In the genomic region with DNA sequence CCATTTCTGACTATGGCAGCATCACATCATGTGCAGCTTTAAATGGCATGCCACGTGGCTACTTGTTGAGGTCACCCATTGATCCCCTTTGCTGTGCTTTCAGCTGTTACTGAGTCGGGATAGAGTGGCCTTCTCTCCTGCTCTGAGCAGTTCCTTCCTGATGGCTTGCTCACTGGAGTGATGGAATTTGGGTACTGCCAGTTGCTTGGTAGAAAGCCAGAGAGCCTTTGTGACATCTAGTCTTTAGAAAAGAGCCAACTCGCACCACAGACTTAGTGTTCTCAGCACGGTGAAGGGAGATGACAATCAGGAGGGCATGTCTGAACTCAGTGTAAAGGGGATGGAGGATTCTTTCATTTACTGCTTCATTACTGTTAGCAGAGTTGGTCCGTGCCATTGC, we compare ENCODE assay signal across 12 mouse cellular contexts.
A peak's percentile ranks its signal among the peaks of the same experiment; 100 is the strongest.
DNase-seq lines count a peak whose midpoint lies in the region; ATAC-seq and TF ChIP-seq lines count a peak whose summit lies in the region.
"Had no signal": no experiment of that assay in that cellular context is flagged by ENCODE, and none has a peak within 500 bp of the region (broad histone marks: within the 10 kb centered on the region; RNA-seq: fewer than 3 reads in every experiment).

No protein-coding gene starts in this region.

- H3K9ac ChIP-seq in forebrain, embryonic 14.5 days (ENCODE audit: low read length) = no peak overlapping the region
- no peak overlapping the region for H3K9ac ChIP-seq in forebrain, embryonic 11.5 days (ENCODE audit: low read length)
- H3K9ac ChIP-seq in hindbrain, postnatal 0 days (replicated peaks; ENCODE audit: low read length) = no peak overlapping the region
- H3K9ac ChIP-seq: embryonic facial prominence, embryonic 13.5 days; forebrain, embryonic 13.5 days; intestine, embryonic 15.5 days had no signal

- no peaks in the 10 kb centered on the region for H3K36me3 ChIP-seq in forebrain, embryonic 14.5 days (ENCODE audit: control insufficient read depth, insufficient read depth, low read length)
- H3K36me3 ChIP-seq in forebrain, embryonic 11.5 days (ENCODE audit: control insufficient read depth, insufficient read depth, low read length) = no peaks in the 10 kb centered on the region
- H3K36me3 ChIP-seq in hindbrain, postnatal 0 days (ENCODE audit: insufficient read depth, low read length) = no peaks in the 10 kb centered on the region
- H3K36me3 ChIP-seq in hindbrain, embryonic 10.5 days = no peaks in the 10 kb centered on the region
- no peaks in the 10 kb centered on the region for H3K36me3 ChIP-seq in myocyte (ENCODE audit: control insufficient read depth, insufficient read depth)
- H3K36me3 ChIP-seq: embryonic facial prominence, embryonic 13.5 days; heart, embryonic 10.5 days; intestine, embryonic 15.5 days had no signal

- no peaks in the 10 kb centered on the region for H3K9me3 ChIP-seq in forebrain, embryonic 14.5 days (replicated peaks; ENCODE audit: control insufficient read depth, low read length)
- no peaks in the 10 kb centered on the region for H3K9me3 ChIP-seq in forebrain, embryonic 11.5 days (ENCODE audit: control insufficient read depth, low read length)
- no peaks in the 10 kb centered on the region for H3K9me3 ChIP-seq in hindbrain, postnatal 0 days (ENCODE audit: low read length)
- H3K9me3 ChIP-seq in hindbrain, embryonic 10.5 days = no peaks in the 10 kb centered on the region
- H3K9me3 ChIP-seq: embryonic facial prominence, embryonic 13.5 days; forebrain, embryonic 13.5 days; heart, embryonic 10.5 days; intestine, embryonic 15.5 days had no signal

- 25% methylated on average over 5 of the region's 5 CpGs for WGBS in forebrain, embryonic 14.5 days
- WGBS in forebrain, embryonic 11.5 days = 66% methylated on average over 5 of the region's 5 CpGs
- 41% methylated on average over 5 of the region's 5 CpGs for WGBS in hindbrain, postnatal 0 days
- 72% methylated on average over 5 of the region's 5 CpGs for WGBS in hindbrain, embryonic 10.5 days

- H3K4me2 ChIP-seq in forebrain, embryonic 14.5 days (ENCODE audit: low read length) = no peak overlapping the region
- H3K4me2 ChIP-seq in forebrain, embryonic 11.5 days (ENCODE audit: low read depth, low read length, severe bottlenecking) = no peak overlapping the region
- H3K4me2 ChIP-seq in hindbrain, postnatal 0 days (ENCODE audit: low read depth, low read length) = no peak overlapping the region
- H3K4me2 ChIP-seq in myocyte (ENCODE audit: low read depth) = no peak overlapping the region
- H3K4me2 ChIP-seq: embryonic facial prominence, embryonic 13.5 days; forebrain, embryonic 13.5 days; intestine, embryonic 15.5 days had no signal

- DNase-seq in forebrain, embryonic 14.5 days (ENCODE audit: low spot score) = peak; percentile 69
- DNase-seq in forebrain, embryonic 11.5 days (ENCODE audit: low spot score) = no peak
- DNase-seq in hindbrain, postnatal 0 days (ENCODE audit: low spot score) = peak; percentile 55
- no peak for DNase-seq in hindbrain, embryonic 10.5 days (ENCODE audit: low spot score)
- DNase-seq in 3T3-L1 (ENCODE audit: low read depth, low spot score) = peak; percentile 16

- ATAC-seq in forebrain, embryonic 14.5 days = no peak
- ATAC-seq in forebrain, embryonic 11.5 days (replicated peaks; ENCODE audit: low FRiP score) = no peak
- 0 out of 2 replicates have a peak, but pooled peaks have one; percentile 17 for ATAC-seq in hindbrain, postnatal 0 days
- ATAC-seq in CD4-positive, CD25-positive, alpha-beta regulatory T cell, adult 4 months = no peak

- peaks cover 77% of the 10 kb centered on the region for H3K4me1 ChIP-seq in forebrain, embryonic 14.5 days (ENCODE audit: control insufficient read depth, insufficient read depth, low read length)
- H3K4me1 ChIP-seq in forebrain, embryonic 11.5 days (replicated peaks; ENCODE audit: control insufficient read depth, insufficient read depth, low read length) = peaks cover 10% of the 10 kb centered on the region
- peaks cover 57% of the 10 kb centered on the region for H3K4me1 ChIP-seq in hindbrain, postnatal 0 days (ENCODE audit: insufficient read depth, low read length)
- peaks cover 77% of the 10 kb centered on the region for H3K4me1 ChIP-seq in hindbrain, embryonic 10.5 days (replicated peaks)

- H3K27ac ChIP-seq in forebrain, embryonic 14.5 days (ENCODE audit: low read depth, low read length) = no peak overlapping the region; the same call in 1 of the 2 replicates
- no peak overlapping the region for H3K27ac ChIP-seq in forebrain, embryonic 11.5 days (ENCODE audit: low read depth, low read length)
- H3K27ac ChIP-seq in hindbrain, postnatal 0 days = no peak overlapping the region
- H3K27ac ChIP-seq in hindbrain, embryonic 10.5 days = no peak overlapping the region
- H3K27ac ChIP-seq: embryonic facial prominence, embryonic 13.5 days; heart, embryonic 10.5 days had no signal

- H3K79me2 ChIP-seq in myocyte (ENCODE audit: control insufficient read depth, insufficient read depth) = peaks cover 30% of the 10 kb centered on the region

- no peak overlapping the region for H3ac ChIP-seq in myocyte (ENCODE audit: control insufficient read depth, insufficient read length)

- no peak overlapping the region for H3K4me3 ChIP-seq in forebrain, embryonic 14.5 days (ENCODE audit: low read depth, low read length)
- H3K4me3 ChIP-seq in forebrain, embryonic 11.5 days (ENCODE audit: low read depth, low read length) = no peak overlapping the region
- no peak overlapping the region for H3K4me3 ChIP-seq in hindbrain, postnatal 0 days (ENCODE audit: low read length)
- no peak overlapping the region for H3K4me3 ChIP-seq in hindbrain, embryonic 10.5 days
- no peak overlapping the region for H3K4me3 ChIP-seq in myocyte
- H3K4me3 ChIP-seq: embryonic facial prominence, embryonic 13.5 days; forebrain, embryonic 13.5 days; heart, embryonic 10.5 days; intestine, embryonic 15.5 days had no signal

- no peak for TF ChIP-seq POLR2A in myocyte (IDR thresholded peaks at IDR 0.05; ENCODE audit: insufficient read length, low read depth)

- no peak for TF ChIP-seq CTCF in hindbrain, postnatal 0 days (IDR thresholded peaks at IDR 0.05; ENCODE audit: low read depth)

- no peaks in the 10 kb centered on the region for H3K27me3 ChIP-seq in forebrain, embryonic 14.5 days (replicated peaks; ENCODE audit: control insufficient read depth, insufficient read depth, low read length)
- no peaks in the 10 kb centered on the region for H3K27me3 ChIP-seq in forebrain, embryonic 11.5 days (ENCODE audit: control insufficient read depth, insufficient read depth, low read length)
- H3K27me3 ChIP-seq in hindbrain, postnatal 0 days (ENCODE audit: insufficient read depth, low read length) = no peaks in the 10 kb centered on the region
- H3K27me3 ChIP-seq in hindbrain, embryonic 10.5 days (ENCODE audit: insufficient read depth, poor library complexity, severe bottlenecking) = no peaks in the 10 kb centered on the region
- no peaks in the 10 kb centered on the region for H3K27me3 ChIP-seq in myocyte (ENCODE audit: control insufficient read depth, insufficient read depth, insufficient read length)
- H3K27me3 ChIP-seq: CH12.LX; embryonic facial prominence, embryonic 13.5 days; forebrain, embryonic 13.5 days; intestine, embryonic 15.5 days had no signal

TF ChIP-seq in myocyte, 11 proteins besides CTCF, POLR2A, EP300 and RAD21:
- no peak for TF ChIP-seq CEBPB (IDR thresholded peaks at IDR 0.05; ENCODE audit: insufficient read depth, poor library complexity, severe bottlenecking)
- TF ChIP-seq MYOD1 (IDR thresholded peaks at IDR 0.05; ENCODE audit: control insufficient read depth in 1 of 3, insufficient read length in 2 of 3, low read depth in 2 of 3) = peak in 2 of 3 experiments; percentile 4 to 40
TF ChIP-seq in myocyte: peak in this region for 1.

Comparison
In these comparisons a context has a peak if more than half of its experiments do, and no peak if none do; other contexts are left out.
1. DNase-seq: peak in forebrain, embryonic 14.5 days (single experiment), hindbrain, postnatal 0 days (single experiment) and 3T3-L1 (single experiment); none in forebrain, embryonic 11.5 days (single experiment) and hindbrain, embryonic 10.5 days (single experiment).